Mouse (Mus musculus): ENCODE results near the gene Sesn1. TPM values are rescaled to one million over a fixed set of nuclear protein-coding genes. Genes with fewer than 3 reads are reported as not detected.

Gene Sesn1
- polyA plus RNA-seq, 1 experiment from 2014 or later: 55.3 TPM

DNA sequence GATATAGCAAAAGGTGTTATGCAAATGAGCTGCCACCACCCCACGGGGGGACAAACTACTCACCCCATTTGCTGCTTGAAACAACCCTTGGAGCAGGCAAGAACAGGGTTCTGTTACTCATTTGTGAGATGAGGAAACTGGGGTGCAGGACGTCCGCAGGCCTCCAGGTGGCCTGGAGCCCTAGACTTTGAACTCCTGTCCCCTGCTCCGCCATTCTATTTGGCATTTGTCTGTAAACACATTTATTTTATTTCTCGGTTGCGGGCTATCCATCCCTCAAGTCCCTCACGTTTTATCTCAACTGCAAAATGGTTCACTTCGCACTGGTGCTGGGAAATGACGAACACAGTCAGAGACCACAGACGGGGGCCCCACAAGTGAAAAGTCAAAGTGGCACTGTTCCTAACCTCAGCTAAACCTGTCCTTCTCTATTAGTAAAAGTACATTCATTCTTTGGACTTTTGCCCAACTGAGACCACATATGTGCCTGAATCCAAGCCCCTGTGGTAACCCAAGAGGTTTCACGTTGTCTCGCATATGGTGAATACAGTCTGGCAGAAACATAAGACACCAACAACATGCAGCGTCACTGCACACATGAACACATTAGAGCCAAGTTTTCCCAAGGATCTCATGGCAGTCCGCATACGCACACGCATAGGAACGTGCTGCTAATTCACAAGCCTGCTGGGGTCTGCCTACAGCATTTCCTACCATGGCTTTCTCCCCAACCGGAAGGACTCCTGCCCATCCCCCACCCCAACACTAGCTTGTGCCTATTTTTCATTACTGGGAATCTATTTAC is 147.9 kb downstream of the Sesn1 start:
- H3K27me3 ChIP-seq (replicated peaks; ENCODE audit: control insufficient read depth, insufficient read depth, low read length): no peaks in the 10 kb centered on the region
- peak; percentile 62; the same call in 1 of the 2 replicates for ATAC-seq
- peak; percentile 70 for DNase-seq (ENCODE audit: low spot score)

More for the DNA sequence above, 147.9 kb downstream of the Sesn1 start:
- Histone ChIP-seq H3K4me2 (ENCODE audit: low read length) (no peak overlapping the region), H3K9me3 (replicated peaks; ENCODE audit: control insufficient read depth, low read length) (no peaks in the 10 kb centered on the region), H3K4me3 (ENCODE audit: low read depth, low read length) (no peak overlapping the region), H3K9ac (ENCODE audit: low read length) (no peak overlapping the region), H3K4me1 (ENCODE audit: control insufficient read depth, insufficient read depth, low read length) (no peaks in the 10 kb centered on the region), H3K27ac (ENCODE audit: low read depth, low read length) (no peak overlapping the region), H3K36me3 (ENCODE audit: control insufficient read depth, insufficient read depth, low read length) (no peaks in the 10 kb centered on the region)
- 82% methylated on average over 18 of the region's 18 CpGs for WGBS

Other genes starting within 250 kb of the Sesn1 start
- gene Ccdc162, start 93.3 kb upstream of the Sesn1 start, polyA plus RNA-seq (2014; fragmentation: Nextera tagmentation; extraction: Ambion mirVana): 0.51 and 0.66 TPM in 2 replicates
- 14.8 and 16.8 TPM in 2 replicates for gene Cep57l1, start 64 bp upstream of the Sesn1 start, polyA plus RNA-seq (2014; fragmentation: Nextera tagmentation; extraction: Ambion mirVana)
- 9.2 and 12.3 TPM in 2 replicates for gene Armc2, start 208.5 kb downstream of the Sesn1 start, polyA plus RNA-seq (2014; fragmentation: Nextera tagmentation; extraction: Ambion mirVana)

All from forebrain, embryonic 14.5 days (tissue).